Mouse (Mus musculus) megakaryocyte, embryonic 14.5 days (primary cell): ENCODE measurements at regions not wholly inside any gene's neighbourhood (a gene's known extent, or its start where the extent isn't known, plus 50 kb on each side); places are given as distances from the start of the nearest gene placed in this dataset.

ENCODE experiments used
- FLI1 ChIP-seq: IDR thresholded peaks from 2 replicates; pipeline ENCODE4 v1.6.1; 2012; ENCODE audit warnings: low read length, inconsistent platforms, mixed read lengths
- GATA1 ChIP-seq: IDR thresholded peaks from 3 replicates; pipeline ENCODE4 v1.6.1; 2012; ENCODE audit warnings: mixed read lengths, low read length, inconsistent platforms, borderline replicate concordance

DNA sequence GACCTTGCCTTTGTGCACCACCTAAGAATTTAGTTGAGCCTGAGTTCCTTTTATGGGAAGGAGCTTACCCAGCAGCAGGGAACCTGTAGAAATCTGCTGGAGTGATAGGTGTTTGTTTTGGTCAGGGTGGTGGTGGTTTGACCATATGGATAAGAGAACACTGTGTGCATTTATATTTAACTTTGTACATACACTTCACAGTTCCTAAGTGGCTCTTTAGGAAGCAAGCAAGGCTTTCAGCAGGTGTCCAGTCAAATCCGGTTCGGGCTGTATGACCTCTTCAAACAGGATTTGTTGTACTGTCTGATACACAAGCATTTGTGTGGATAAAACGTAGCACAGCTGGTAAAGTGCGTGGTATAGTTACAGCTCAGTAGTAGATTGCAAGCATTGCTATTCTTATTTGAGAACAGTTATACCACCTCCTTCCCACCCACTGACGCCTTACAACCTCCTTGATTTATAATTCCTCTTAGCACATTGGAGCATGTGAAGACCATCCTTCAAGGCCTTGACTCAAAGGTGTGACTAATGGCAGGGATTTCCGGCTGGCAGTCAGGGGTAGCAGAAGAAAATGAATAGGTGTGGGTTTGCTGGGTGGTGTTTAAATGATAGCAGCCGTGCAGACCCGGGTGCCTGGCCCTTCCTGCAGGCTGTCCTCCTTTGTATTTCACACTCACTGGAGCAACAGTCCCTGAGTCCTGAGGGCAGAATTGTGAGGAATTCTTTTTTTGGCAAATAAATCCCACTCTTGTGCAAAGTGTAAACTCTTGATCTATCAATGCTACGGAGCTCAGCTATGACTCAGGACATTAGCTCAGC, 79.4 kb upstream of the Osmr start:
- no peak for TF ChIP-seq GATA1
- TF ChIP-seq FLI1 = no peak
